Mouse (Mus musculus): Measurements from ENCODE around the gene Pi4ka.
A peak's percentile ranks its signal among the peaks of the same experiment; 100 is the strongest.

GRCm38 (mm10) chr16:17451541-17452372, 45.6 kb upstream of the Pi4ka start, which contains the start of gene Crkl:
- TF ChIP-seq CTCF (IDR thresholded peaks at IDR 0.05; ENCODE audit: control insufficient read depth, insufficient read depth, low read length), result no peak
- TF ChIP-seq POLR2A (IDR thresholded peaks at IDR 0.05; ENCODE audit: borderline replicate concordance, control insufficient read depth, low read depth, low read length), result peak; percentile 82; the same call in 1 of the 2 replicates
